Mouse (Mus musculus): ENCODE data around the gene Il17re. TPM values are rescaled to one million over a fixed set of nuclear protein-coding genes. Genes with fewer than 3 reads are reported as not detected.

Gene Il17re
- total and polyA plus RNA-seq, 2 experiments from 2014 or later: 0.10 to 0.75 TPM

- H3K27ac ChIP-seq: no peak overlapping the region
- no peak overlapping the region for H3K4me2 ChIP-seq (ENCODE audit: low read depth, low read length)
- TF ChIP-seq CTCF (IDR thresholded peaks at IDR 0.05; ENCODE audit: low read depth): no peak
- H3K4me1 ChIP-seq (ENCODE audit: insufficient read depth, low read length): 0 out of 2 replicates have a peak, but pooled peaks cover 3% of the 10 kb centered on the region
- H3K4me3 ChIP-seq (ENCODE audit: low read length): no peak overlapping the region
- no peaks in the 10 kb centered on the region for H3K9me3 ChIP-seq (ENCODE audit: low read length)
- DNase-seq (ENCODE audit: low spot score) (no peak), ATAC-seq (no peak)
- H3K36me3 ChIP-seq (ENCODE audit: insufficient read depth, low read length): peaks cover 27% of the 10 kb centered on the region; the same call in 1 of the 2 replicates
- 76% methylated on average over 24 of the region's 24 CpGs for WGBS
- no peak overlapping the region for H3K9ac ChIP-seq (replicated peaks; ENCODE audit: low read length)
- H3K27me3 ChIP-seq (ENCODE audit: insufficient read depth, low read length): no peaks in the 10 kb centered on the region
These were observed 34.0 kb downstream of the Il17re start for GRCm38 (mm10) chr6:113492101-113492864.

GRCm38 (mm10) chr6:113494258-113494788 is 36.0 kb downstream of the Il17re start:
- H3K4me2 ChIP-seq (ENCODE audit: low read depth, low read length): peak overlapping the region; percentile 45
- H3K9ac ChIP-seq (replicated peaks; ENCODE audit: low read length): no peak overlapping the region
- H3K36me3 ChIP-seq (ENCODE audit: insufficient read depth, low read length): peaks cover 17% of the 10 kb centered on the region; the same call in 1 of the 2 replicates
- TF ChIP-seq CTCF (IDR thresholded peaks at IDR 0.05; ENCODE audit: low read depth): peak; percentile 67
- 0 out of 2 replicates have a peak, but pooled peaks cover 3% of the 10 kb centered on the region for H3K4me1 ChIP-seq (ENCODE audit: insufficient read depth, low read length)
- peak; percentile 87 for DNase-seq (ENCODE audit: low spot score)
- no peaks in the 10 kb centered on the region for H3K9me3 ChIP-seq (ENCODE audit: low read length)
- peak overlapping the region; percentile 33; the same call in 1 of the 2 replicates for H3K27ac ChIP-seq
- 1% methylated on average over 42 of the region's 54 CpGs for WGBS
- peak overlapping the region; percentile 29 for H3K4me3 ChIP-seq (ENCODE audit: low read length)
- no peaks in the 10 kb centered on the region for H3K27me3 ChIP-seq (ENCODE audit: insufficient read depth, low read length)
- peak; percentile 83 for ATAC-seq

GRCm38 (mm10) chr6:113495071-113495675 is 36.9 kb downstream of the Il17re start:
- TF ChIP-seq CTCF (IDR thresholded peaks at IDR 0.05; ENCODE audit: low read depth): no peak
- 0 out of 2 replicates have a peak, but pooled peaks cover 3% of the 10 kb centered on the region for H3K4me1 ChIP-seq (ENCODE audit: insufficient read depth, low read length)
- ATAC-seq (peak; percentile 4; the same call in 1 of the 2 replicates), DNase-seq (ENCODE audit: low spot score) (no peak)
- WGBS: 60% methylated on average over 28 of the region's 28 CpGs
- no peak overlapping the region; the same call in 1 of the 2 replicates for H3K9ac ChIP-seq (replicated peaks; ENCODE audit: low read length)
- no peaks in the 10 kb centered on the region for H3K9me3 ChIP-seq (ENCODE audit: low read length)
- H3K4me2 ChIP-seq (ENCODE audit: low read depth, low read length): peak overlapping the region; percentile 45
- H3K27ac ChIP-seq: no peak overlapping the region
- no peaks in the 10 kb centered on the region for H3K27me3 ChIP-seq (ENCODE audit: insufficient read depth, low read length)
- peak overlapping the region; percentile 29; the same call in 1 of the 2 replicates for H3K4me3 ChIP-seq (ENCODE audit: low read length)
- peaks cover 8% of the 10 kb centered on the region; the same call in 1 of the 2 replicates for H3K36me3 ChIP-seq (ENCODE audit: insufficient read depth, low read length)

- Histone ChIP-seq H3K9me3 (ENCODE audit: low read length) (no peaks in the 10 kb centered on the region), H3K4me3 (ENCODE audit: low read length) (no peak overlapping the region), H3K27me3 (ENCODE audit: insufficient read depth, low read length) (no peaks in the 10 kb centered on the region), H3K36me3 (ENCODE audit: insufficient read depth, low read length) (no peaks in the 10 kb centered on the region), H3K4me2 (ENCODE audit: low read depth, low read length) (no peak overlapping the region), H3K9ac (replicated peaks; ENCODE audit: low read length) (no peak overlapping the region), H3K4me1 (ENCODE audit: insufficient read depth, low read length) (0 out of 2 replicates have a peak, but pooled peaks cover 3% of the 10 kb centered on the region), H3K27ac (no peak overlapping the region)
- ATAC-seq (no peak), DNase-seq (ENCODE audit: low spot score) (no peak)
- 83% methylated on average over 6 of the region's 6 CpGs for WGBS
- TF ChIP-seq CTCF (IDR thresholded peaks at IDR 0.05; ENCODE audit: low read depth): no peak
These were observed 41.1 kb downstream of the Il17re start for GRCm38 (mm10) chr6:113499346-113499745.

- peak within 1 kb of the TSS; percentile 52 for H3K4me3 ChIP-seq (ENCODE audit: low read length)
- H3K4me1 ChIP-seq (ENCODE audit: insufficient read depth, low read length): no peaks in the 10 kb centered on the region
- H3K36me3 ChIP-seq (ENCODE audit: insufficient read depth, low read length): no peaks in the 10 kb centered on the region
- ATAC-seq: peak; percentile 90
- no peak for TF ChIP-seq CTCF (IDR thresholded peaks at IDR 0.05; ENCODE audit: low read depth)
- H3K9ac ChIP-seq (replicated peaks; ENCODE audit: low read length): peak within 1 kb of the TSS; percentile 62
- peak within 1 kb of the TSS; percentile 61 for H3K4me2 ChIP-seq (ENCODE audit: low read depth, low read length)
- peak within 1 kb of the TSS; percentile 62; the same call in 1 of the 2 replicates for H3K27ac ChIP-seq
- H3K27me3 ChIP-seq (ENCODE audit: insufficient read depth, low read length): no peaks in the 10 kb centered on the region
- H3K9me3 ChIP-seq (ENCODE audit: low read length): no peaks in the 10 kb centered on the region
- 2% methylated on average over 32 of the region's 32 CpGs for WGBS
- peak; percentile 85 for DNase-seq (ENCODE audit: low spot score)
These were observed 43.3 kb downstream of the Il17re start, which contains the start of gene Prrt3 for GRCm38 (mm10) chr6:113501388-113502084. TSS of gene Prrt3 (minus strand) at chr6:113501931.

- no peak for ATAC-seq
- H3K27ac ChIP-seq: no peak overlapping the region
- 67% methylated on average over 2 of the region's 2 CpGs for WGBS
These were observed 44.5 kb downstream of the Il17re start for GRCm38 (mm10) chr6:113502801-113503200.

More at GRCm38 (mm10) chr6:113502801-113503200, 44.5 kb downstream of the Il17re start:
- no peaks in the 10 kb centered on the region for H3K4me1 ChIP-seq (ENCODE audit: insufficient read depth, low read length)
- no peak overlapping the region for H3K9ac ChIP-seq (replicated peaks; ENCODE audit: low read length)
- no peak overlapping the region for H3K4me3 ChIP-seq (ENCODE audit: low read length)
- H3K4me2 ChIP-seq (ENCODE audit: low read depth, low read length): no peak overlapping the region
- no peak for DNase-seq (ENCODE audit: low spot score)
- no peak for TF ChIP-seq CTCF (IDR thresholded peaks at IDR 0.05; ENCODE audit: low read depth)
- no peaks in the 10 kb centered on the region for H3K36me3 ChIP-seq (ENCODE audit: insufficient read depth, low read length)
- H3K27me3 ChIP-seq (ENCODE audit: insufficient read depth, low read length): no peaks in the 10 kb centered on the region
- H3K9me3 ChIP-seq (ENCODE audit: low read length): no peaks in the 10 kb centered on the region
